Mouse (Mus musculus): ENCODE data around the gene Bco2. TPM values are rescaled to one million over a fixed set of nuclear protein-coding genes. Genes with fewer than 3 reads are reported as not detected.

The Bco2 gene
- total RNA-seq, 1 experiment from 2014 or later = 2.2 TPM

DNA sequence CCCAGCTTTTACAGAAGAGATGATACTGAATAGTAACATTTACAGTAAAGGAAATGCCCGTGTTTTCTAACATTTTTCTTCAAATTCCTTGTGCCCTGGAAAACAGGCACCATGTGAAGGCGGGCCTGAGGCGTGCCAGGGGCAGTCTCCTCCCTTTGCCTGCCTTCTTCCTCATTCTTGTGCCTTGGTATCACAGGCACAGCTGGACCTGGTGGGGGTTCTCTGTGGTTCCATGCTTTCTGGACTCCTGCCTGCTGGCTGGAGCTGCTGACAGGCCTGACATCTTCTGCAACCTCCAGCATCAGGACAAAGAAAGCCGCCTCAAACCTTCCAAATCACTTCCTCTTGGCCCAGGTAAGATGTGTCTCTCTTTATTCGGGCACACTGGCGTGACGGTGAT lies 10.2 kb upstream of the Bco2 start:
- ATAC-seq (ENCODE audit: extremely low read depth, insufficient number of reproducible peaks, low FRiP score, poor library complexity, severe bottlenecking) = no peak

DNA sequence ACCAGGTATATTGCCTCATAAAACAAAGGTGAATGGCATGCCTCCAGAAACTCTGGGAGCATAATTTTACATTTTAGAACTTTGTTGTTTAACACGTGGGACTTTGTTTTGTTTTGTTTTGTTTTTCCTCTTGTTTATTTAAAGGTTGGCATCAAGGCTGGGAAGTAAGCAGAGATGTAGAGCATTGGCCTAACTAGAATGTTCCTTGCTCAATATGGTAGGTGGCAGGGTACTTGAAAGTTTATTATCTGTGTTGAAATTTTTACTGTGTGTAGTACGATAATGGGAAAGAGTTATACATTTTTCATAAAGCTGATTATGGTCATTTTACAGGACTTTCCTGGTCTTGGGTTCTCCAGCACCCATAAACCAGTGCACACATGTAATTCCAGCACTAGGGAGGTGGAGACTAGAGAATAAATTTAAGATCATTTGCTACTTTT lies 7.0 kb upstream of the Bco2 start:
- ATAC-seq (ENCODE audit: extremely low read depth, insufficient number of reproducible peaks, low FRiP score, poor library complexity, severe bottlenecking) = no peak

DNA sequence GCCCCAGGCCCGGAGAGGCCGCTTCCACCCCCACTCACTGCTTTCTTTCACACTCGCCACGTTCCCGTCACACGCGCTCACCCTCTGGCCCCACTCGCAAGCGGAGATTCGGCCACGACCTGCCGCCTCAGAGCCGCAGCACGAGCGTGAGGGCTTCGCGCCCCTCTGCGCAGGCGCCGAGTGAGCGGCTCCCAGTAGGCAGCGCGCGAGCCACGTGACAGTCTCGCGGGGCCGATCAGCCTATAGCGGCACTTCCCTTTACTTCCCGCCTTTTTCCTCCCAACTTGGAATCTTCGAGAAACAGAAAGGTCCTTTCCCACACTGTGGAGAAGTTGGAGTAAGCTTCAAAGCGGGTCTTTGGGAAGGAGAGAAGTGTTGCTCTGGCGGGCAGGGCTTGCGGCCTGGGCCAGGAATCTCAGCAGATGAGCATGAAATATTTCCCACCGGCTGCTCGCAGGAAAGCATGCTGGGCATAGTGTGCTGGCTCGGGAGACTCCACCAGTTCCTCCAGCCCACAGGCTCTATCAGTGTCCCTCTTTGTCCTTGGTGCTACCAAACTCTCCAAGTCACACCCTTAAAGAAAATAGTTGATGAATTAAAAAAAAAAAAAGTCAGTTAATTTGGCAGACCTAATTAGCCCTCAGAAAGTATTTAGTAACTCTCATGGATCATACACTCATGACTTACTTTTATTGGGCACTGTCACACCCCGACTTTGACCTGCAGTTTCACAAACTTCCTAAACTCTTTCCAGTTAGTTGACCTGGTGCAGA lies 6.3 kb upstream of the Bco2 start, which contains the start of gene Tex12:
TSS of gene Tex12 (minus strand) at position 181 of the 773 bp plus-strand sequence.
- ATAC-seq (ENCODE audit: extremely low read depth, insufficient number of reproducible peaks, low FRiP score, poor library complexity, severe bottlenecking) = no peak

DNA sequence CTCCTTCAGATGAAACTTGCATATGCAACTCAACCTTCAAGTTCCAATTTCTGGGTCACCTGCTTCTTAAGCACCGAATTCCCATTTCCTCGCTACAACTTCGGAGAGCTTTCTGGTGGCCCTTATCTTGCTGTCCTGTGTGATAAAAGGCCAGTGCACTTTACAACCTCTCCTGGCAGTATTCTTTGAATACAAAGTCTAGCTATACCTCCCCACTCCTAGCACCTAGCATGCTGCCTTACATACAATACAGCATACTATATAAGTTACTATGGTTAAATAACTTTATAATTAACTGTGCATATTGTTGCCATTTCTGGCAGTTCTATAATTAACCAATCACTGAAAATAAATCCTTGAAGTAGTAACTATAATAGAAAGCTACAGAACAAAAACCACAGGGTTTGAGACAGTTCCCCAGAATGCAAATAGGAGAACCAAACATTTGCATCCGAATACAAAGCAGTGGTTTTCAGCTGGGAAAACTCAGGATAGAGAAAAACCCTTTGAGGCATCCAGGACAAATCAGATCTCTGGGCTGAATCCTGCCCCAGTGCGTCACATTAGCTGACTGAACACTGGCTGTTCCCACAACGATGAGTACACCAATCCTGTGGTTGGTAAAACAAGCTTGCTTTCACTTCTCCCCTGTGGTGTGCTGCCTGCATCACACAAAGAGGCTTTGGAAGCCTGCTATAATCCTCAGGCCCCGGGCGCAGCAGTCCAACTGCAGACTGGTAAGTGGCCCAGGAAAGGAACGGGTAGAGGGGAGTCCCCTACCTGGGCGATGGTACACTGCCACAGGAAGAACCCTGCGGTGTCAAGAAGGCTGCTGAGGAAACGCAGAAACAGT lies 514 bp downstream of the Bco2 start, which contains the start of gene Il18:
TSS of gene Il18 (plus strand) at position 587 of the 853 bp plus-strand sequence.
- ATAC-seq (ENCODE audit: extremely low read depth, insufficient number of reproducible peaks, low FRiP score, poor library complexity, severe bottlenecking) = peak; percentile 80

DNA sequence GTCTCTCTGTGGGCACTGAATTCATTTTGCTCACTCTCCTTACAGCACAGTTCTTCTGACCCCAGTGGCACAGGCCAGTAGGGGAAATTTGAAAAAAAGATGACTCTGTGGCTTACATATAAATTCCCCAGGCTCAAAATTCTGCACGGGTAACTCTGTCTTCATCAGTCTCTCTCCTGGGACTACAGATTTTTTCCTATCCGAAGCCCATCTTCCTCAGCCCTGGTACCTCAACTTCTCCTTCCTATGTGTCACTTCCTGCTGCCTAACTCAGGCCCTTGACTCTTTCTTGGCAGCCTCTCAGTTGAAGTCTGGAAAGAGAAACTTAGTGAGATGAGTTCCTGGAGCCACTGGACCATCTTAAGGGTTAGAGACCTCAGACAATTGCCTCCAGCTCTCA lies 1.4 kb downstream of the Bco2 start:
- ATAC-seq (ENCODE audit: extremely low read depth, insufficient number of reproducible peaks, low FRiP score, poor library complexity, severe bottlenecking) = peak; percentile 17; the same call in 1 of the 2 replicates

DNA sequence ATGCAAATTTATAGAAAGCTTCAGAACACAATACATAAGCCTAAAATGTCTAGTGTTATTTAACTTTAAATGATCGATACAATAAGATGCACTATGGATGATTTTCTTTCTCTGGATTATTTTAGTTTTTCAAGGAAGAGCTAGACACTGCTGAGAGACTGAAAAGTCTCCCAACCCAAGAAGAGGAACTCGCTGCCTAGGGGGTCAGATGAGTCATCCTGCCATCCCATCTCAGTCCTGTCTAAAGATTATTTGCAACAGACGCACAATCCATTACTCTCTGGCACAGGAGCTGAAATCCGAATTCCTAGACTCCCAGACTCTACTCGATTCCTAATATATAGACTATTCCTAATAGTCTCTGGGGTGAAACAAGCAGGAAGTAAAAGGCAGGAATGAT lies 2.8 kb downstream of the Bco2 start:
- ATAC-seq (ENCODE audit: extremely low read depth, insufficient number of reproducible peaks, low FRiP score, poor library complexity, severe bottlenecking) = no peak

DNA sequence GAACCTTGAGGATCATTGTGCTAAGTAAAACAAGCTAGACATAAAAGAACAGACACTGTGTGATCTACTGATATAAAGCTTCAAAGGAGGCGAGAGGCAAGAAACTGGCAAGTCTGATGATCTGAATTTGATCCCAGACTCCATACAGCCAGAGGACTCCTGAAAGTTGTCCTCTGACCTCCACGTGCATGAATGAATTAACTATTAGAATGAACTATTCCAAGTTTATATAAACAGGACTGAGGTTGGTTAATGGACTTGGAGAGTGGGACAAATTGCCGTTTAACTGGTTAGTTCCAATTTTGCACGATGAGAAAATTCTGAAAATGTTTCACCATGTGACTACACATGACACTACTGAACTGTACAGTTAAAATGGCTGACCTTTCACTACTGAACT lies 6.0 kb downstream of the Bco2 start:
- ATAC-seq (ENCODE audit: extremely low read depth, insufficient number of reproducible peaks, low FRiP score, poor library complexity, severe bottlenecking) = no peak

DNA sequence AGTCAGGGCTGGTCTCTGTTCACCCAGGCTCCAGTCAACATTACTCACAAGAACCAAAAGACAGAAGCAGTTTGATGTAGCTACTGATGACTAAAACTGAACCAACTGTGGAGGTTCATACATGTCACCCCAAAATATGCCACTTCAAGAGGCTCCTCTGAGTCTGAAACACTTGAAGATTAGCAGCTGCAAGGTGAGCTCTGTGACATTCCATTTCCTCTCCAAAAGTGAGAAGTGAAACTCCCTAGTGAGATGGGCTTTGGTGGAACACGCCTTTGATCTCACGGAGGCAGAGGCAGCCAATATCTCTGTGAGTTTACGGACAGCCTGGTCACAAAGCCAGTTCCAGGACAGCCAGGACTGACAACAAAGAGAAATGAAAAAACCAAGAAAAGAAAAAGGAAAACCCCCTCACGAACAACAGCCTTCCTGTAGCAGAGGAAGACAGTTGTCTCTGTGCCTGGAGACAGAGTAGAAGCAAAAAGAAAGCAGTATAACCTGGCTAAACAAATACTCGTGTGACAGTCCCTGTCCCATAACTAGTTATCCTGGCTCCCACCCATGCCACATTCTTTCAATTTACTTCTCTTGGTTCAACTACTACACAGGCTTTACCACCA lies 7.0 kb downstream of the Bco2 start:
- ATAC-seq (ENCODE audit: extremely low read depth, insufficient number of reproducible peaks, low FRiP score, poor library complexity, severe bottlenecking) = peak; percentile 93

DNA sequence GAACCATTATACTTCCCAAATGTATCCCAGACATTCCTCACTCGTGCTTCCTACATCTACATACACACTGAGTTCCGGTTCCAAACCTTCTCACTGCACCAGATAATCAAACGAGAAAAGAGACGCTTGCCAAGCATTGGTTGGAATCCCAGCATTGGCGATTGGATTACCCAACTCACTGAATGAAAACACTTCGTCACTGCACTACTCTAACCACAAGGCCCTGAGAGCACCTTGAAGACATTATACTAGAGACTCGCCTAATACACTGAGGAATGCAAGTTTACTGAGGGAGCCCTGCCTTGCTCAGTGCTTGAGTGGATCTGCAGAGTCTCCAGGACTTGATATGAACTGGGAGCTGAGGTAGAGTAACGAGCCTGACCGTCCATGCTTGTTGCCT lies 12.6 kb downstream of the Bco2 start:
- ATAC-seq (ENCODE audit: extremely low read depth, insufficient number of reproducible peaks, low FRiP score, poor library complexity, severe bottlenecking) = no peak

DNA sequence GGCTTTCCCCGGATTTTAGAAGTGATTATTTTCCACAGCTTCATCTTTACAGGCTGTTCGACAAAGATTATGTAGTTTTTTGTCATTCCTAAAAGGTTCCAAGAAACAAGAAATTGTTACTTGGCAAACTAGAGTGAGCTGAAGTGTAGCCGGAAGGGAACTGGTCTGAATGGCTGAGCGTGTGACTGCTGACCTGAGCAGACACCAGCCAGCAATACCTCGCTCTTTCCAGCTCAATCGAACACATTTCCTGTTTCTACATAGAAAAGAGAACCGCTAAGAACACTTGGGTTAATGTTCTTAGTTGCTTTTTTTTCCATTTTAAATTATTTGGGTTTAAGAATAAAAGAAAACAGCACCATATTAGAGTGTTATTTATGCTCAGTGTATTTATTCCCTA lies 14.8 kb downstream of the Bco2 start:
- ATAC-seq (ENCODE audit: extremely low read depth, insufficient number of reproducible peaks, low FRiP score, poor library complexity, severe bottlenecking) = 0 out of 2 replicates have a peak, but pooled peaks have one; percentile 44

DNA sequence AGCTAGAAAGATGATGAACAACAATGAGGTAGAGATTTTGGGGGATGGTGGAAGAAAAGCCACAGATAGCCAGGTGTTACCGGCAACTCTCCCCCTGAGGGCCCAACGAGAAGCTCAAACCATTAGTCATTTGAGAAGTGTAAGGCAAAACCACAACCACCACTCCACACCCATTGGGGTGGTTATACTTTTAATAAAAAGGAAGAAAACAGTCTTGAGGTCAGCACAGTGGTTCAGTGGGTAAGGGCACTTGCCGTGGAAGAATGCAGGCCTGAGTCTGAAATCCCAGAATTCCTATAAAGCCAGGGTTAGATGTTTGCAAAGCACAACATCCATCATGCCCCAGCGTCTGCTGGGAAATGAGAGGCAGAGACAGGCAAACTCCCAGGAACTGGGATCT lies 17.7 kb downstream of the Bco2 start:
- ATAC-seq (ENCODE audit: extremely low read depth, insufficient number of reproducible peaks, low FRiP score, poor library complexity, severe bottlenecking) = no peak

DNA sequence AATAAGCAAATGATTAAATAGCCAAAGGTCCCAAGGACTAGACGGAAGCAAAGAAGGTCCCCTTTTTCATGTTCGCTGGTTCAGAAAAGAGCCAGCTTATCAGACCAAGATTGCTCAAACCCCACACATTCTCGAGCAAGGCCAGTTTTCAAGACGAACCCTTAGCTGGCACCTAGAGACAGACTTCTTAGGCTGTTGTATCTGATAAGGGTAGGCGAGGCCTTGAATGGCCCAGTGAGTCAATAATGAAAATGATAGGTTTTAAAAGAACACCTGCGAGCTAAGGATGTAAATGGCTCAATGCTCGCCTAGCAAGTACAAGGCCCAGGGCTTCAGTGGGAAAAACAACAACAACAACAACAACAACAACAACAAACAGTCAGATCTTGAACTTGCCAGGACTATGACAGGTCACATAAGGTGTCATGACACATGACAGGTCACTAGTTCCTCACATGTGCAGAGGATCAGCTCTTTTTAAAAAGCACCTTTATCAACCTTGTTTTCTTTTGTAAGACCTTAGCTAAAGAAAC lies 18.3 kb downstream of the Bco2 start:
- ATAC-seq (ENCODE audit: extremely low read depth, insufficient number of reproducible peaks, low FRiP score, poor library complexity, severe bottlenecking) = no peak

DNA sequence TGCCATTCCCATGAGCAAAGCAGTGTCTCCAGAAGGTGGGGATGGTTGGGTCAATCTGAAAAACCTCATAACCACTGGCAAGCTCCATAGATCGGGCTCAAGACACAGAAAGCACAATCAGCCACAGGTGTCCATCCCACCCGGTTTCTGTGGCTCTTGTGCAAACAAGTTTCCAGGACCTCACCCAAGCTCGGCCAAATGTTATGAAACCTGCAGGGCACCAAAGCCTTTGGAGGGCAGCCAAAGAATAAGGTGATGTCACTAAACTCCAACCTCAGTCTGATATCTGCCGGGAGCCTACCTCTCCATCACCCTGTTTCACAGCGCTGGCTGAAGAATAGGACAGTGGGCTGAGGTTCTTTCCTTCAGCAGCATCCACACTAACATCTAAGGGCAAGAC lies 19.1 kb downstream of the Bco2 start:
- ATAC-seq (ENCODE audit: extremely low read depth, insufficient number of reproducible peaks, low FRiP score, poor library complexity, severe bottlenecking) = no peak

DNA sequence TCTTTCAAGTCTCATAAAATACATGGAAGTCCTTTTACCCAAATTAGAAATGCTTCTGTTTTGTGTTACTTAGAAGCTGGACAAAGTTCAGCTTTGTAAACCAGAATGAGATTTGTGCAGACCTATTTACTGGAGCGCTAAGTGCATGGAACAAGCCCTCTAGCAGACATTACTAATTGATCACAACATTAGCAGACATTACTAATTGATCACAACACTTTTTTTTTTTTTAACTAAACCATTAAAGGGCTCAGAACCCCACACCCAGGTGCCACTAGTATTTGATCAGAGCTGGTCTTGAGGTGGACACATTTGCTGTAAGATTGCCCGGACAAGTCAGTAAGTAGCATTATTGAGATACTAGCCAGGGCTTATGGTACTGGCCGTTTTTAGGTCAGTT lies 21.2 kb downstream of the Bco2 start:
- no peak for ATAC-seq (ENCODE audit: extremely low read depth, insufficient number of reproducible peaks, low FRiP score, poor library complexity, severe bottlenecking)

DNA sequence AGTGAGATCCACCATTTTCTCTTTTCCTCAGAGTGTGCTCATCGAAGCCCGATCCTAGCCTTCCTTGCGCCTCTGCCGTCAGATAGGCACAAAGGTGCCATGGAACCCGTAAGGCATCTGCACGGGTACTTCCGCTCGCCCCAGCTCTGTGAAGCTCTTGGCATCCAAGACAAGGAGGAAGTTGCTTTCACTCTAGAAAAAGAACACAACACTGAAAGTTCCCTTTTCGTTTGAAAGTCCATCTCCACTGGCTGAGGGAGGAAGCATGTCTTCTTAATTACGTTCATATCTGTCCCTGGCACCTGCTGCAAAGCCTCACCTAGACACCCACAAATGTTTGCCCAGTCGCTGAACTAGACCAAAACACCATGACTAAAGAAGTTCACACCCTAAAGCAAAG lies 21.7 kb downstream of the Bco2 start:
- peak; percentile 52 for ATAC-seq (ENCODE audit: extremely low read depth, insufficient number of reproducible peaks, low FRiP score, poor library complexity, severe bottlenecking)

DNA sequence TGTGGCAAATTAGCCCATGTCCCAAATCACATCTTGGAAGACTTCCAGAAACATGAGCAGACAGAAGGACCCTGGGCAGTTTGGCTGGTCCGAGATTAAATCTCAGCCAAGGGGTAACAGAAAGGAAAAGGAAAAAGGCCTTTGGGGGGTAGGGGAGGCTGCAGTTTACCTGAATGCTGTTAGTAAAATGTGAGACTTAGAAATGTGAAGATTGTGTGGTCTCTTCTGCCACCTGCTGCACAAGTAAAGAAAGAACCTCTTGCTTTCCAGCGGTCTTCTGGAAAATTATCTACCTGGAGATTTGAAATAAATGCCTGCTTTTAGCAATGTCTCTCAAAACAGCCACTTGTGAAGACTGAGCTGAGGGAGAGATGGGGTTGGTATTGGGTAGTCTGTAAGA lies 24.1 kb downstream of the Bco2 start:
- no peak for ATAC-seq (ENCODE audit: extremely low read depth, insufficient number of reproducible peaks, low FRiP score, poor library complexity, severe bottlenecking)

DNA sequence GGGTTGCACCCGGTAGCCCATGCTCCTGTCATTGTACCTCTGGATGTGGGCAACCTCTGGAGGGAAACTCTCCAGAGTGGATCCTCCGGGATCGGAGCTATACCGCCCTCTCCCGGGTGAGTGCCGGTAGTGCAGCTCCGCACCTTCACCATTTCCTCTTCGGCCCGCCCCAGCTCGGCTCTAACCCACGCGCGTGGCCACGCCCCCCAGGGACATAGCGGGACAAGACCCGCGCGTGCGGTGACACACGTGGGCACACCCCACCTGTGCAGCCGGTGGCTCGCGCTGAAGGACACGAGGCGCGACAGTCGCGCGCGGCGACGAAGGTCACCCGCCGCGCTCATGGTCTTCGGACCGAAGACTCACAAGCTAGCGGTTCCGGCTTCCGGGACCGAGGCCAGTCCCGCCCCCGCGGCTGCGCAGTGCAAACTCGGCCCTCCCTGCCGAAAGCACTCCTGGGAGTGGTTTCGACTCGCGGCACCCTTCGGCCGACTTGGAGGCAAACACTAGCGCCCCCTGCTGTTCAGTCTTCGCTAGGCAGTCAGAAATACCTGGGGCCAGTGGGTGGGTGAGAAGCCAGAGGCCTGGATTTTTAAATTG lies 26.6 kb downstream of the Bco2 start, which contains the start of gene Pts:
TSS of gene Pts (minus strand) at position 432 of the 600 bp plus-strand sequence.
- peak; percentile 88 for ATAC-seq (ENCODE audit: extremely low read depth, insufficient number of reproducible peaks, low FRiP score, poor library complexity, severe bottlenecking)

DNA sequence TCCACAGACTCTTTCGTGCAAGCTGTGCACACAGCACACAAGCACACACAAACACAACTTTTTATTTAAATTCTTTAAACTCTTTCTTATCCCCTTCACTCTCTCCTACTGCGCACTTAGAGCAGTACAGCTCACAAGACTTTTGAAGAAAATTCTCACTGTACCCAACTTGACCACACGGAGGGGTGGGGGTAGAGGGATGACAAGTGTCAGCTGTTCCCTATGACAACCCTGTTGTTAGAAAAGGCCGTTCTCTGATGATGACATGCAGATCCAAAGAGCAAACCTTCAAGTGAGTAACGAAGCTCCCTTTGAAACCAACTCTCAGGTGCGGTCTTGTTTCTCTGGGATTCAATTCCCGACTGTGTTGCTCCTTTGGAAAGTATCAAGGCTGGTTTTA lies 27.1 kb downstream of the Bco2 start:
- ATAC-seq (ENCODE audit: extremely low read depth, insufficient number of reproducible peaks, low FRiP score, poor library complexity, severe bottlenecking) = no peak; the same call in 1 of the 2 replicates

DNA sequence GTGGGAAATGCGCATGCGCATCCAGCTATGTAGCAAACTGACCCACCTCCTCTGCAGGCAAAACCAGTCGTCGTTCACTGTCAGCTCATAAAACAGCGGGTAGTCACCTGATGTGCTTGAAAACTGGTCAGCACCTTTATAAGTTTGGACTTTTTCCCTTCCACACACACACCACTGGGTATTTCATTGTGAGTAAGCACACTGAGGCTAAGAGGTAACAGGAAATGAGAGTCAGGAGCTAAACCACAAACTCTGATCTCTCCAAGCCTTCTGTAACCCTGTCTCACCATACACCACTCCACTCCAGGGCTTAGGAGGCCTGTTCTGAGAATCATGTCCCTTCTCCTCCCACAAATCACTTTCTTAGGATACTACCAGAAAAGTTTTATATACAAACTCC lies 29.4 kb downstream of the Bco2 start:
- no peak for ATAC-seq (ENCODE audit: extremely low read depth, insufficient number of reproducible peaks, low FRiP score, poor library complexity, severe bottlenecking)

Data from neutrophil, adult 5-6 weeks (primary cell).